Mouse (Mus musculus) kidney, postnatal 10 days (tissue): ENCODE measurements around the gene Phtf2.
"Not testable (repeated sequence)": the region's sequence is repeated elsewhere in the genome, so short reads cannot be mapped to it uniquely, and the experiment has no call there.

Experiments used
- DNase-seq: peaks from one replicate; pipeline ENCODE4 v3.0.0; 2021; ENCODE audit warnings: mixed read lengths

The Phtf2 gene

GRCm38 (mm10) chr5:20765365-20765920 lies 116.5 kb downstream of the Phtf2 start:
- DNase-seq: no peak

- not testable (repeated sequence) for DNase-seq
Measured at GRCm38 (mm10) chr5:20762441-20762840, 119.5 kb downstream of the Phtf2 start.

GRCm38 (mm10) chr5:20760368-20761162 lies 121.4 kb downstream of the Phtf2 start:
- DNase-seq: no peak

- DNase-seq: no peak
Measured at GRCm38 (mm10) chr5:20759771-20760170, 122.2 kb downstream of the Phtf2 start.

GRCm38 (mm10) chr5:20753963-20754362 lies 128.0 kb downstream of the Phtf2 start:
- DNase-seq: no peak

GRCm38 (mm10) chr5:20753096-20753495 lies 128.8 kb downstream of the Phtf2 start:
- no peak for DNase-seq

GRCm38 (mm10) chr5:20751696-20752095 lies 130.2 kb downstream of the Phtf2 start:
- no peak for DNase-seq

GRCm38 (mm10) chr5:20751000-20751399 lies 130.9 kb downstream of the Phtf2 start:
- no peak for DNase-seq

- DNase-seq: no peak
Measured at GRCm38 (mm10) chr5:20749535-20749934, 132.4 kb downstream of the Phtf2 start.

GRCm38 (mm10) chr5:20748856-20749255 lies 133.1 kb downstream of the Phtf2 start:
- DNase-seq: no peak

- no peak for DNase-seq
Measured at GRCm38 (mm10) chr5:20748142-20748541, 133.8 kb downstream of the Phtf2 start.

- no peak for DNase-seq
Measured at GRCm38 (mm10) chr5:20741936-20742335, 140.0 kb downstream of the Phtf2 start.

- no peak for DNase-seq
Measured at GRCm38 (mm10) chr5:20741193-20741592, 140.7 kb downstream of the Phtf2 start.

- DNase-seq: no peak
Measured at GRCm38 (mm10) chr5:20738795-20739194, 143.1 kb downstream of the Phtf2 start.

- DNase-seq: not testable (repeated sequence)
Measured at GRCm38 (mm10) chr5:20723226-20723625, 158.7 kb downstream of the Phtf2 start.

GRCm38 (mm10) chr5:20720201-20720900 lies 161.6 kb downstream of the Phtf2 start:
- no peak for DNase-seq

- not testable (repeated sequence) for DNase-seq
Measured at GRCm38 (mm10) chr5:20715980-20716379, 165.9 kb downstream of the Phtf2 start.

- DNase-seq: not testable (repeated sequence)
Measured at GRCm38 (mm10) chr5:20714619-20715018, 167.3 kb downstream of the Phtf2 start.

GRCm38 (mm10) chr5:20710845-20711244 lies 171.1 kb downstream of the Phtf2 start:
- not testable (repeated sequence) for DNase-seq
